Mouse (Mus musculus) liver, adult 2 months (tissue): ENCODE data around the gene Ppan.

Experiments
- CTCF ChIP-seq: fragments of 200-500 bp; IDR thresholded peaks from 2 replicates; pipeline ENCODE4 v1.5.1; 2011; ENCODE audit warnings: low read depth, low read length, control low read depth
- POLR2A ChIP-seq: fragments of 200-500 bp; IDR thresholded peaks from 2 replicates; pipeline ENCODE4 v1.6.1; 2011; ENCODE audit warnings: low read length, control low read depth; ENCODE audit not compliant: insufficient read depth; ENCODE audit errors: extremely low read depth

DNA sequence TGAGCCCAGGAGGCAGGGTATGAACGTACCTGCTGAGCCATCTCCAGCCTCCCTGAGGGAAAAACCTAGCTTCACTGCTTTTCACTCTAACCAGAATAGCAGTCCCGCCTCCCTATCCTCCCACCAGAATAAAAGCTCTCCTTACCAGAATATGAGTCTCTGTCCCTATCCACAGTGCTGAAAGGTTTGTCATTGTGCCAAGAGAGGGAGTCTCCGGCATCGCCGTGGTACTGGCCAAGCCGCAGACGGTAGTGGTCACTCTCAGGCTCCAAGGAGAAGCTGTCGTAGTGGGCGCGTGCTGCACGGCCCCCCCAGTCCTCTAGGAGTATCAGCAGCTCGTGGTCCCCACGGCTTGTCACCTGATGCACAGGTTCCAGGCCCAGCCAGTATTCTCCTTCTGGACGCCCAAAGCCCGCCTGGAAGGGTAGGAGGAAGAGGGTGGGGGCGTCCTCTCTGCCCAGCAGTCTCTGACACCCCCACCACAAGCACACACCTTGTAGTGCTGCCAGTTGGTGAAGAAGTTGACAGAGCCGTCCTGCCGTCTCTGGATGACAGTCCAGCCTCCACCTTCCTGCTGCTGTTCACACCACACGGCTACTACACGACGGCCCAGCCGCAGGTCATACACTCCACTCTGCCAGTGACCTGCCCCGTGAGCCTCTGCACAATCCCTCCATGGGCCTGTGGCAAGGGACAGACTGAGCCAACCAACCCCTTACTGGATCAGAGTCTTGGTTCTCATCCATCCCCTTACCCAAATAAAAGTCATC lies 12.8 kb upstream of the Ppan start:
- no peak for TF ChIP-seq CTCF
- no peak for TF ChIP-seq POLR2A
